Mouse (Mus musculus) brain, embryonic 14.5 days (tissue): Measurements from ENCODE around the gene Kctd21.

Experiments
- CTCF ChIP-seq: fragments of 200-500 bp; IDR thresholded peaks from 2 replicates; pipeline ENCODE4 v1.5.1; 2012; ENCODE audit warnings: inconsistent platforms, mild to moderate bottlenecking, moderate library complexity, borderline replicate concordance; ENCODE audit not compliant: insufficient read depth, insufficient read length; ENCODE audit errors: extremely low read depth
- POLR2A ChIP-seq: fragments of 200-500 bp; IDR thresholded peaks from 2 replicates; pipeline ENCODE4 v1.6.1; 2012; ENCODE audit warnings: mild to moderate bottlenecking, inconsistent platforms, borderline replicate concordance; ENCODE audit not compliant: poor library complexity, insufficient read depth, insufficient read length, severe bottlenecking; ENCODE audit errors: extremely low read depth

GRCm38 (mm10) chr7:97375101-97375500 lies 43.0 kb downstream of the Kctd21 start:
- TF ChIP-seq POLR2A, result no peak
- no peak for TF ChIP-seq CTCF
